Mouse (Mus musculus): ENCODE results near the gene Gm29666. TPM values are rescaled to one million over a fixed set of nuclear protein-coding genes. Genes with fewer than 3 reads are reported as not detected.
"Not testable (repeated sequence)": the region's sequence is repeated elsewhere in the genome, so short reads cannot be mapped to it uniquely, and the experiment has no call there.

Gene Gm29666
- total RNA-seq, 2 experiments from 2014 or later, result 0.65 to 0.70 TPM

- DNase-seq (ENCODE audit: low spot score in 2 of 2), result no peak
These were observed 6.6 kb downstream of the Gm29666 start for GRCm38 (mm10) chr15:84913201-84913600.

GRCm38 (mm10) chr15:84903843-84904385 lies 15.9 kb downstream of the Gm29666 start:
- DNase-seq (ENCODE audit: low spot score in 2 of 2), result no peak

GRCm38 (mm10) chr15:84898077-84898476 lies 21.8 kb downstream of the Gm29666 start:
- DNase-seq (ENCODE audit: low spot score in 2 of 2), result no peak

- no peak for DNase-seq (ENCODE audit: low spot score in 2 of 2)
These were observed 23.2 kb downstream of the Gm29666 start for GRCm38 (mm10) chr15:84896664-84897063.

- not testable (repeated sequence) for DNase-seq (ENCODE audit: low spot score in 2 of 2)
These were observed 23.6 kb downstream of the Gm29666 start for GRCm38 (mm10) chr15:84896216-84896615.

- peak; percentile 11 to 12 for DNase-seq (ENCODE audit: low spot score in 2 of 2)
These were observed 28.2 kb downstream of the Gm29666 start for GRCm38 (mm10) chr15:84891658-84892057.

GRCm38 (mm10) chr15:84891246-84891645 lies 28.6 kb downstream of the Gm29666 start:
- DNase-seq (ENCODE audit: low spot score in 2 of 2), result no peak

- DNase-seq (ENCODE audit: low spot score in 2 of 2), result no peak
These were observed 31.8 kb downstream of the Gm29666 start for GRCm38 (mm10) chr15:84888066-84888465.

GRCm38 (mm10) chr15:84877029-84877815 lies 42.6 kb downstream of the Gm29666 start:
- DNase-seq (ENCODE audit: low spot score in 2 of 2), result no peak

GRCm38 (mm10) chr15:84873867-84874266 lies 46.0 kb downstream of the Gm29666 start:
- no peak for DNase-seq (ENCODE audit: low spot score in 2 of 2)

GRCm38 (mm10) chr15:84873079-84873478 lies 46.8 kb downstream of the Gm29666 start:
- no peak for DNase-seq (ENCODE audit: low spot score in 2 of 2)

GRCm38 (mm10) chr15:84871802-84872201 lies 48.0 kb downstream of the Gm29666 start:
- DNase-seq (ENCODE audit: low spot score in 2 of 2), result no peak

- no peak for DNase-seq (ENCODE audit: low spot score in 2 of 2)
These were observed 57.9 kb downstream of the Gm29666 start for GRCm38 (mm10) chr15:84861911-84862310.

Small RNAs within 50 kb of the gene (microRNA-seq; reads per million reads assigned to microRNA genes)
- 119 reads per million, percentile 48 among the genes with 10 or more reads in this experiment for gene Mir1249

Other genes starting within 250 kb of the Gm29666 start
- gene Arhgap8, start 200.0 kb downstream of the Gm29666 start, total RNA-seq (2021), result 1 to 10 TPM; 2.1 to 2.3 TPM
- gene Phf21b, start 64.0 kb downstream of the Gm29666 start, total RNA-seq (2021), result 1 to 10 TPM; 4.7 to 6.8 TPM
- 10 to 100 TPM; 32.6 to 38.2 TPM for gene Nup50, start 3.4 kb upstream of the Gm29666 start, total RNA-seq (2021)
- gene 5031439G07Rik, start 68.5 kb upstream of the Gm29666 start, total RNA-seq (2021), result 10 to 100 TPM; 40.4 to 44.4 TPM
- not detected for gene Upk3a, start 97.1 kb upstream of the Gm29666 start, total RNA-seq (2021)
- gene Fam118a, start 108.9 kb upstream of the Gm29666 start, total RNA-seq (2021), result 10 to 100 TPM; 16.6 to 19.2 TPM
- under 1 TPM; 0.39 to 0.79 TPM for gene Smc1b, start 211.9 kb upstream of the Gm29666 start, total RNA-seq (2021)
- not detected for gene Ribc2, start 212.0 kb upstream of the Gm29666 start, total RNA-seq (2021)